27 mouse cellular contexts compared by ENCODE assay signal in the genomic region with DNA sequence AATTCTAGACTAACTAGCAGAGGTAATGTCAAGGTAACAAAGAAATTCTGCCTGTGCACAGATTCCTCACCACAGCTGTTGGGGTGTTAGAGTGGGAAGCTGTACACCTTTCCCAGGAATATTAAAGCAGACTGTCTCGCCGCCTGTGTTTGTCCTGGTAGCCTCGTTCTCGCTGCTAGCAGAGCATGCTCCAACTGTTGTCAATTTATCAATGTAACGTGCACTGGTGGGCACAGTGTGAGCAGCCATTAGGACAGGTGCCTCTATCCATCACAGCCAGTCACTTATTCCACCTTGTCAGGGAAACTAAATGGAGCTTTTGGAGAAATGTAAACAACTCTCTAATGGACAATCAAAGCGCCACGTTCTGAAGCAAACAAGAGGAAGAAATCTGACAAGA.
DNase-seq lines count a peak whose midpoint lies in the region; ATAC-seq and TF ChIP-seq lines count a peak whose summit lies in the region.
"Had no signal": no experiment of that assay in that cellular context is flagged by ENCODE, and none has a peak within 500 bp of the region (broad histone marks: within the 10 kb centered on the region; RNA-seq: fewer than 3 reads in every experiment).

No protein-coding gene starts in this region.

- 69% methylated on average over 7 of the region's 7 CpGs for WGBS in forebrain, embryonic 14.5 days
- WGBS in forebrain, embryonic 15.5 days, result 67% methylated on average over 7 of the region's 7 CpGs
- 22% methylated on average over 7 of the region's 7 CpGs for WGBS in stomach, embryonic 14.5 days
- 36% methylated on average over 7 of the region's 7 CpGs for WGBS in stomach, postnatal 0 days
- WGBS in hindbrain, embryonic 16.5 days, result 56% methylated on average over 7 of the region's 7 CpGs
- 35% methylated on average over 7 of the region's 7 CpGs for WGBS in stomach, embryonic 16.5 days

- TF ChIP-seq CTCF in stomach, postnatal 0 days (IDR thresholded peaks at IDR 0.05; ENCODE audit: low read depth), result no peak

- no peak overlapping the region for H3K9ac ChIP-seq in forebrain, embryonic 14.5 days (ENCODE audit: low read length)
- no peak overlapping the region for H3K9ac ChIP-seq in forebrain, embryonic 15.5 days (replicated peaks)
- H3K9ac ChIP-seq in stomach, embryonic 14.5 days (replicated peaks; ENCODE audit: low read depth, low read length), result no peak overlapping the region
- no peak overlapping the region for H3K9ac ChIP-seq in stomach, postnatal 0 days (ENCODE audit: low read length)
- no peak overlapping the region for H3K9ac ChIP-seq in hindbrain, embryonic 16.5 days (ENCODE audit: low read depth, low read length)
- no peak overlapping the region for H3K9ac ChIP-seq in stomach, embryonic 16.5 days (ENCODE audit: low read length)
- H3K9ac ChIP-seq: embryonic facial prominence, embryonic 12.5 days; liver, embryonic 15.5 days; neural tube, embryonic 12.5 days had no signal

- H3K27ac ChIP-seq in forebrain, embryonic 14.5 days (ENCODE audit: low read depth, low read length), result no peak overlapping the region
- no peak overlapping the region for H3K27ac ChIP-seq in forebrain, embryonic 15.5 days (replicated peaks)
- H3K27ac ChIP-seq in stomach, embryonic 14.5 days (ENCODE audit: low read length), result no peak overlapping the region
- no peak overlapping the region for H3K27ac ChIP-seq in stomach, postnatal 0 days (replicated peaks)
- no peak overlapping the region for H3K27ac ChIP-seq in hindbrain, embryonic 16.5 days (ENCODE audit: low read depth, low read length)
- no peak overlapping the region for H3K27ac ChIP-seq in stomach, embryonic 16.5 days (ENCODE audit: low read length)
- H3K27ac ChIP-seq: embryonic facial prominence, embryonic 12.5 days; left cerebral cortex, adult 2 months; limb, embryonic 10.5 days; liver, embryonic 15.5 days; macrophage; neural tube, embryonic 12.5 days had no signal

- no peaks in the 10 kb centered on the region for H3K9me3 ChIP-seq in forebrain, embryonic 14.5 days (replicated peaks; ENCODE audit: control insufficient read depth, low read length)
- no peaks in the 10 kb centered on the region for H3K9me3 ChIP-seq in forebrain, embryonic 15.5 days
- H3K9me3 ChIP-seq in stomach, embryonic 14.5 days (ENCODE audit: control insufficient read depth, low read depth, low read length), result no peaks in the 10 kb centered on the region
- H3K9me3 ChIP-seq in stomach, postnatal 0 days (ENCODE audit: control insufficient read depth, low read length), result no peaks in the 10 kb centered on the region
- no peaks in the 10 kb centered on the region for H3K9me3 ChIP-seq in hindbrain, embryonic 16.5 days (ENCODE audit: control insufficient read depth, low read length)
- H3K9me3 ChIP-seq in stomach, embryonic 16.5 days (replicated peaks; ENCODE audit: control insufficient read depth, low read length), result no peaks in the 10 kb centered on the region
- H3K9me3 ChIP-seq: embryonic facial prominence, embryonic 12.5 days; limb, embryonic 10.5 days; liver, embryonic 15.5 days; neural tube, embryonic 12.5 days had no signal

- no peak for DNase-seq in forebrain, embryonic 14.5 days (ENCODE audit: low spot score)
- DNase-seq in stomach, postnatal 0 days (ENCODE audit: low spot score), result no peak
- DNase-seq in yolk sac, embryonic 10.5 days (ENCODE audit: low spot score), result no peak
- DNase-seq: B cell, adult 2 months; cerebellum, adult 9-10 months; gastrocnemius, postnatal 10 days; heart, adult 11 months; kidney, postnatal 25 days; liver; right cerebral cortex, adult 18-20 months had no signal

- peaks cover 8% of the 10 kb centered on the region; the same call in 1 of the 2 replicates for H3K4me1 ChIP-seq in forebrain, embryonic 14.5 days (ENCODE audit: control insufficient read depth, insufficient read depth, low read length)
- H3K4me1 ChIP-seq in forebrain, embryonic 15.5 days, result peaks cover 9% of the 10 kb centered on the region; the same call in 1 of the 2 replicates
- no peaks in the 10 kb centered on the region for H3K4me1 ChIP-seq in stomach, embryonic 14.5 days (ENCODE audit: control insufficient read depth, insufficient read depth, low read length)
- H3K4me1 ChIP-seq in stomach, postnatal 0 days (replicated peaks; ENCODE audit: control insufficient read depth, insufficient read depth), result no peaks in the 10 kb centered on the region
- no peaks in the 10 kb centered on the region for H3K4me1 ChIP-seq in hindbrain, embryonic 16.5 days (ENCODE audit: control insufficient read depth, insufficient read depth, low read depth, low read length)
- H3K4me1 ChIP-seq in stomach, embryonic 16.5 days (ENCODE audit: control insufficient read depth, insufficient read depth, low read length), result peaks cover 8% of the 10 kb centered on the region; the same call in 1 of the 2 replicates
- H3K4me1 ChIP-seq: embryonic facial prominence, embryonic 12.5 days; liver, embryonic 15.5 days had no signal

- H3K4me2 ChIP-seq in forebrain, embryonic 14.5 days (ENCODE audit: low read length), result no peak overlapping the region
- no peak overlapping the region for H3K4me2 ChIP-seq in forebrain, embryonic 15.5 days (replicated peaks)
- H3K4me2 ChIP-seq in stomach, embryonic 14.5 days (replicated peaks; ENCODE audit: low read depth, low read length), result 0 out of 2 replicates have a peak overlapping the region, but pooled peaks have one; percentile 1
- H3K4me2 ChIP-seq in stomach, postnatal 0 days (replicated peaks; ENCODE audit: low read depth), result no peak overlapping the region
- no peak overlapping the region for H3K4me2 ChIP-seq in hindbrain, embryonic 16.5 days (ENCODE audit: low read length)
- H3K4me2 ChIP-seq in stomach, embryonic 16.5 days (ENCODE audit: low read depth, low read length), result peak overlapping the region; percentile 30; the same call in 1 of the 2 replicates
- H3K4me2 ChIP-seq: embryonic facial prominence, embryonic 12.5 days; heart, embryonic 11.5 days; liver, embryonic 15.5 days; midbrain, embryonic 11.5 days; neural tube, embryonic 12.5 days had no signal

- H3K27me3 ChIP-seq in forebrain, embryonic 14.5 days (replicated peaks; ENCODE audit: control insufficient read depth, insufficient read depth, low read length), result no peaks in the 10 kb centered on the region
- no peaks in the 10 kb centered on the region for H3K27me3 ChIP-seq in forebrain, embryonic 15.5 days
- no peaks in the 10 kb centered on the region for H3K27me3 ChIP-seq in stomach, embryonic 14.5 days (ENCODE audit: control insufficient read depth, insufficient read depth, low read length)
- no peaks in the 10 kb centered on the region for H3K27me3 ChIP-seq in stomach, postnatal 0 days (ENCODE audit: control insufficient read depth, insufficient read depth, low read length)
- no peaks in the 10 kb centered on the region for H3K27me3 ChIP-seq in hindbrain, embryonic 16.5 days (replicated peaks; ENCODE audit: control insufficient read depth, insufficient read depth, low read length)
- H3K27me3 ChIP-seq in stomach, embryonic 16.5 days (ENCODE audit: control insufficient read depth, insufficient read depth, low read length), result no peaks in the 10 kb centered on the region
- H3K27me3 ChIP-seq: CH12.LX; embryonic facial prominence, embryonic 12.5 days; liver, embryonic 15.5 days; neural tube, embryonic 12.5 days; Patski had no signal

- no peak overlapping the region for H3K4me3 ChIP-seq in forebrain, embryonic 14.5 days (ENCODE audit: low read depth, low read length)
- no peak overlapping the region for H3K4me3 ChIP-seq in forebrain, embryonic 15.5 days
- H3K4me3 ChIP-seq in stomach, embryonic 14.5 days (ENCODE audit: low read depth, low read length), result no peak overlapping the region
- H3K4me3 ChIP-seq in stomach, postnatal 0 days (ENCODE audit: low read depth, low read length), result no peak overlapping the region
- H3K4me3 ChIP-seq in hindbrain, embryonic 16.5 days (ENCODE audit: low read length), result no peak overlapping the region
- no peak overlapping the region for H3K4me3 ChIP-seq in stomach, embryonic 16.5 days (replicated peaks; ENCODE audit: low read length)
- H3K4me3 ChIP-seq: embryonic facial prominence, embryonic 12.5 days; left cerebral cortex, adult 2 months; limb, embryonic 10.5 days; liver, embryonic 15.5 days; neural tube, embryonic 12.5 days had no signal

- H3K36me3 ChIP-seq in forebrain, embryonic 14.5 days (ENCODE audit: control insufficient read depth, insufficient read depth, low read length), result no peaks in the 10 kb centered on the region
- no peaks in the 10 kb centered on the region for H3K36me3 ChIP-seq in forebrain, embryonic 15.5 days
- no peaks in the 10 kb centered on the region for H3K36me3 ChIP-seq in stomach, embryonic 14.5 days (ENCODE audit: control insufficient read depth, insufficient read depth, low read length)
- no peaks in the 10 kb centered on the region for H3K36me3 ChIP-seq in stomach, postnatal 0 days (ENCODE audit: control insufficient read depth, insufficient read depth, low read length)
- no peaks in the 10 kb centered on the region for H3K36me3 ChIP-seq in hindbrain, embryonic 16.5 days (ENCODE audit: control insufficient read depth, insufficient read depth, low read length)
- H3K36me3 ChIP-seq in stomach, embryonic 16.5 days (ENCODE audit: control insufficient read depth, insufficient read depth, low read length), result no peaks in the 10 kb centered on the region
- H3K36me3 ChIP-seq: embryonic facial prominence, embryonic 12.5 days; G1E; limb, embryonic 10.5 days; liver, embryonic 15.5 days; neural tube, embryonic 12.5 days had no signal

- ATAC-seq in forebrain, embryonic 14.5 days, result peak; percentile 40; the same call in 1 of the 2 replicates
- no peak for ATAC-seq in forebrain, embryonic 15.5 days (replicated peaks)
- ATAC-seq in stomach, embryonic 14.5 days (ENCODE audit: insufficient number of reproducible peaks, insufficient read depth, low FRiP score, low read depth), result 0 out of 2 replicates have a peak, but pooled peaks have one; percentile 28
- ATAC-seq in stomach, postnatal 0 days (ENCODE audit: low FRiP score, low TSS enrichment), result no peak
- peak; percentile 92 for ATAC-seq in hindbrain, embryonic 16.5 days
- ATAC-seq in stomach, embryonic 16.5 days (ENCODE audit: insufficient read depth, low FRiP score), result no peak
- ATAC-seq in granulocyte monocyte progenitor cell, adult 5-6 weeks (replicated peaks; ENCODE audit: poor library complexity, severe bottlenecking), result no peak
- ATAC-seq: intestine, postnatal 0 days; Patski had no signal

- no peak for TF ChIP-seq EP300 in stomach, postnatal 0 days (optimal IDR thresholded peaks at IDR 0.05)

Comparison
In these comparisons a context has a peak if more than half of its experiments do, and no peak if none do; other contexts are left out.
1. ATAC-seq: peak in forebrain, embryonic 14.5 days (single experiment), stomach, embryonic 14.5 days (single experiment) and hindbrain, embryonic 16.5 days (single experiment); none in forebrain, embryonic 15.5 days (single experiment), stomach, postnatal 0 days (single experiment), stomach, embryonic 16.5 days (single experiment) and granulocyte monocyte progenitor cell, adult 5-6 weeks (single experiment).
2. H3K4me2 ChIP-seq: peak in stomach, embryonic 14.5 days (single experiment) and stomach, embryonic 16.5 days (single experiment); none in forebrain, embryonic 14.5 days (single experiment), forebrain, embryonic 15.5 days (single experiment), stomach, postnatal 0 days (single experiment) and hindbrain, embryonic 16.5 days (single experiment).